Mouse (Mus musculus): ENCODE results near the gene 4921504E06Rik. TPM values are rescaled to one million over a fixed set of nuclear protein-coding genes. Genes with fewer than 3 reads are reported as not detected.

Gene 4921504E06Rik
- total RNA-seq (2021): not detected

DNA sequence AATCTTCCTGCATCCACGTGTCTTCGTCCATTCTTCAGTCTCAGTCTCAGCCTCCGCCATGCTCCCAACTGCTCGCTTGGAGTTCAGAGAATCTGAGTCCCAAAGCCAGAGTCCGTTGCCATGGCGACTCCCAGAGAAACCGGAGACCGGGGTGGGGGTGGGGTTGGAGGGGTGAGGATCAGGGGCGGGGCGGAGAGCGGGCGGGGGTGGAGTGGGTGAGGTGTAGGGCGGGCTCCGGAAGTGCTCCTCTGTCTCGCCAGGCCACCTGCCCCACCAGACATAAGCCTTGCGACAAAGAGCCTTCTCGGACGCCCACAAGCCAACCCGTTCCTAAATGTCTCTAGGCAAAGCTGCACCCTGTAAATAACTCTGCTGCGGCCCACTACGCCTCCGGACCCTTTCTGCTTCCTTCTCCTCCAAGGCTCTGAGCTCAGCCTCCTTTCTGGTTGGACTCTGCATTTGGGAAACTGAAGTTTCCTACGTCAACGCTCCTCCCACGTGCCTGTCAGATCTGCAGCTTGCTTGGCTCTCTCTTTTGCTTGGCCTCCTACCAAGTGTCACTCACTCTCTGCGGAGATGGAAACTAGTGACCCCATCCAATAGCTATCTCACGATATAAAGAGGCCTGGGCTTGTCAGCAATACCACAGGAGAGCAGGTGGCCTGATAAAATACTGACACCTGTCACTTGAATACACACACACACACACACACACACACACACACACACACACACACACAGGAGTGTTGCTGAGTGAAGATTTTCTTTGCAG lies at the start of gene 4921504E06Rik:
4921504E06Rik (minus strand) TSS at position 94 of the 772 bp plus-strand sequence.
- peak; percentile 87 for DNase-seq
- intact Hi-C loops (cut with DNase I): no loop called here

DNA sequence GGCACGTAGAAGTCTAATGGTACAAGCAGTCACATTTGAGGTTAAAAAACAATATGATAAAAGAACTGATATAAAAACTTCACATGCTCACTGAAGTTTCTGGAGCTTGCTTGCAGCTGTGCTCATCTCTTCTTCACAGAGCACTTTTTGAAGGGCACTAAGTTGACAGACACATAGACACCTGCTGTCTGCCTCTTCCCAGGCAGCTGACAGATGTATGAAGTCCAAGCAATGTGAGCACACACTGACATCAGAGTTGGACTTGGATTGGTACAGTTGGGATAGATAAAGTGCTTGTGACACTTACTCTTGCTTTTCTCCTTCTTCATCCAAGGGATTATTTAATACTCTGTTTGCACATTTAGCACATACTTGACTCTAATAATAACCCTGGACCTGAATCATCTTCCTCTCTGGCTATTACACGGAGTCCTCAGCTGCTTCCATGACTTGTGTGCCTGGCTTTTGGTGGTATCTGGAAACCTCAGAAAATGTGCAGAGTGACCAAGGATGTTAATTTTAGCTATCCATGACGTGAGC lies 47.7 kb upstream of the 4921504E06Rik start:
- DNase-seq: no peak
- intact Hi-C loops (cut with DNase I): no loop called here

DNA sequence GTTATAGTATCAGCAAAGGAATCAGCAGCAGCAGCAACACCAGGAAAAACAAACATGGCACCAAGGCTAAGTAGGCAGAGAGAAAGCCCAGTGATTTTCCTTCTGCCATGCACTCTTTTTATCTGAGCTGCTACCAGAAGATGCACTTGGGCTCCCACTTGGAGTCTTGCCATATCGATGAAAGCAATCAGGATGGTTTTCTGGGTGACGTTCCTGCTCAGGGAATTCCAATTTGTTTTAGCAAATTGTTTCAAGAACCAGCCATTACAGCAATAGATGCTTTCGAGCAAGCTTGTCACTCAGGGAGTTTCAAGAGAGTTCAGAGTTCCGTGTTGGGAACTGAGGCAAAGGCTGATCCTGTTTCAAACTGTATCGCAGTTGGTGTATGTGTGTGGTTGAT lies 47.1 kb upstream of the 4921504E06Rik start:
- DNase-seq: no peak
- intact Hi-C loops (cut with DNase I): no loop called here

DNA sequence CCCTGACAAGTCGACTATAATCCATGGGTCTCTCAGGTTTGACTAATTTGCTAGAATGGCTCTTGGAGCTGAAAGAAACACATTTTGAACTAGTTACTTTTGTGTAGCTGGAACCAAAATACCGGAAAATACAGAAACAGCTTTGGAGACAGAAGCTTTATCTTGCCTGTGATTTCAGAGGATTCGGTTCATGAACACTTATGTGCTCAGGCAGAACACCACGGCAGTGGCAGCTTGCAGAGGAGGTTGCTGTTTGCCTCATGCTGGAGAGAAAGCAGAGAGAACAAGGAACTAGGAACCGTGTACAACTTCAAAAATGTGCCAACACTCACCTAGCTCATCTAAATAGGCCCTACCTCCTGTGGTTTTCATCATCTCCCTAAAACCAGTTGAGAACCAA lies 46.1 kb upstream of the 4921504E06Rik start:
- DNase-seq: no peak
- intact Hi-C loops (cut with DNase I): no loop called here

DNA sequence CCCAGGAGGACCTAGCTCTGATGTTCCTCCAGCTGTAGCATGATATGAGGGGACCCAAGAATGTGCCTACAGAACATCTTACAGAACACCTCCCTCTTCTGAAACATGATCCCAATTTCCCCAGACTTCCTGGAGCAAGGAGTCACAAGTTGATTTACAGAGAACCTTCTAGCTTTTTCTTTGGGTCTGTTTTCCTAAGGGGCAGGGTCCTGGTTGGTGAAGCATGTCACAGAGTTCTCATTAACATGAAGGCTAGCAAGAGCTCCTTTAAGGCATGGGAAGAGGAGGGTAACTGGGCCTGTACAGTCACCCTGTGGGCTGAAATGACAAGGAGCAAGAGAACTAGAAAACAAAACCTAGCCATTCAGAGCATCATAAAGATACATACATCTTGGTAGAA lies 43.3 kb upstream of the 4921504E06Rik start:
- intact Hi-C loops (cut with DNase I): no loop called here
- DNase-seq: no peak

DNA sequence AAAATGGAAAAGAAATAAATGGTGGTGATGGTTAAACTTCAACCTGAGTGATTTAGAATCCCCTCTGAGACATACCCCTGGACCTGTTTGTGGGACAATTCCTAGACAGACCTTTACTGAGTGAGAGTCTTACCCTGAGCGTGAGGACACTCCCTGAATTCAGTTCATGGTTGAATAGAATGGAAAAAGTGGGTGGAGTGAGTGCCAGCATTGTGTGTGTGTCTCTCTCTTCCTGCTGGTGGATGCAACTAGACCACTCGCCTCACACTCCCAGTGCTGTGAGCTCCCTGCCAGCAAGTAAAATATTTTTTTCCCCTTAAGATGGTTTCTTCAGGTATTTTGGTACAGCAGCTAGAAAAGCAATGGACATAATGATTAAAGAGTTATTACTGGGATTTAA lies 42.7 kb upstream of the 4921504E06Rik start:
- DNase-seq: no peak
- intact Hi-C loops (cut with DNase I): no loop called here

DNA sequence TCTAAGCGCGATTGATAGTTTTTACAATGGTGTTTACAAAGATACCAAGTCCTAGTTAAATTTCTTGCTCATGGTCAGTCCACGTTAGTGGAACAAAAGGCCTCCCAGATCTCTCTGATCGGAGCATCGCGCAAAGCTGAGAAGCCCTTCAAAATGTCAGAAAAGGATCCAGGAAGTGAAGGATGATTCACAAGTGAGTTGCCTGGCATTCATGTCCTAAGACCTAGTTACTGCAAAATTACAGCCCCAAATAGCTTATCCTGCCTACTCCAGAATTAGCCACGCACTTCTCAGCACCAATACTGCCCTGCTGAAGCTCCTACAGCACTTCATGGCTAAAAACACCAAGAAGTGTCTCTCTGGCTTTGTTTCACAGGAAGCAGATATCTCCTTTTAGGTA lies 41.1 kb upstream of the 4921504E06Rik start:
- DNase-seq: no peak

DNA sequence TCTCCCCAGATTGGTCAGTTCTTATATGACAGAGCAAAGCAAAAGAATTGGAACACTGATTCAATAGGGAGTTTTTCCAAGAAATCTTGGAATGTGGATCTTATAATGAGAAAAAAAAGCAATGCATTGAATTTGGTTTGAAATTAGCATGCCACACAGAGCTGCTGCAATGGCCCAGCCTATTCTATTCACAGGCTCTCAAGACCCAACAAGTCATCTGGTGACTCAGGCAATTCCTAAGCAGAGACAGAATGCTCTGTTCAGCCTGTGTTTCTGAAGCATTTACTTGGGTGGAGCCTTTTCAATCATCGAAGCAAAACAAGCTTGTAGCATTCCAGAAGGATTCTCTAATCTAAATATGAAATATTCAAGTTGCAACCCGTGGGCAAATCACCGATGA lies 26.1 kb upstream of the 4921504E06Rik start:
- intact Hi-C loops (cut with DNase I): no loop called here
- DNase-seq: no peak

More for the DNA sequence above, 41.1 kb upstream of the 4921504E06Rik start:
- intact Hi-C loops (cut with DNase I): no loop called here

DNA sequence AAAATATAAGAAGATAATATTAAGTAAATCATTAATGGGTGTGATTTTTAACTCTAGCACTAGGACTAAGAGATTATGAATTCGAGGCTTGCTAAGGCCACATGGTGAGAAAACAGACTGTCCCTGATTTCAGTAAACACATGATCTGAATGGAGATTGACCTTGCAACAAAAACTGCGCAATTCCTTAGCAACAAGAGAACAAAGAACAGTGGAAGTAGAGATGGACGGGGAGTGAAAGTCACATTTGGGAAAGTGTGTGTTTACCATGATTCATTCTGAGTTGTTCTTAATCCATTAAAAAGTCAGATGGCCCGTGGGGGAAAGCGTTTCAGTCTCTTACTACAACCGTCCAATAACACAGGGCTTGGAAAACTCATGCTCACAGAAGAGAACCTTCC lies 25.5 kb upstream of the 4921504E06Rik start:
- intact Hi-C loops (cut with DNase I): no loop called here
- DNase-seq: no peak

DNA sequence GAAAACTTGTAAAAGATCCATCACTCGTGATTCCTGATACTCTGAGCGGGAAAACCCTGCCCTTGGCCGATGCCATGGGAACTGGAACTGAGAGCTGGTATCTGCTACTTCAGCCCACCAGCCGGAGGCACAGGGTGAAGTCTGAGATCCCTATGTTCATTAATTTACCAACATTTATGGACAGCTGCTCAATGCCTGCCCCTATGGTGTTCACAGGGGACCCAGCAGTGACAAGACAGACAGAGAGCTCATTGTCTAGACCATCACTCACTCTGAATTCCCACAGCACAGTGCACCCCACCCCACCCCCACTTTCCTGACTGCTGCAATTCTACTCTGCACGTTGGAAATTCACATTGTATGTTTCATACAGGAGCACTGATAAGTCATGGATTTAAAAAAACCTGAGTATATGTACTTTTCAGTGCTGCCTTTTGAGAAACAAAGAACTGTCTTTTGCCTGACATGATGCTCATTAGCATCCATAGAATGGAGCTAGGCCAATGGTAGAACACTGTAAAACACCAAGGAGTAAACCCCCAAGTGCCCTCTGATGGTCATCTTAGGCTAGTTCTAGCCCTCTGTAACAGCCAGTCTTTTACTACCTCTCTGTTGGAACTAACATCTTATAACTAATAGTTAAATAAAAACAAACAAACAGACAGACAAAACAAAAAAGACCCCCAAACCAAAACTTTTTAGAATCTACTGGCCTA lies 8.6 kb upstream of the 4921504E06Rik start:
- intact Hi-C loops (cut with DNase I): no loop called here
- DNase-seq: peak; percentile 18

DNA sequence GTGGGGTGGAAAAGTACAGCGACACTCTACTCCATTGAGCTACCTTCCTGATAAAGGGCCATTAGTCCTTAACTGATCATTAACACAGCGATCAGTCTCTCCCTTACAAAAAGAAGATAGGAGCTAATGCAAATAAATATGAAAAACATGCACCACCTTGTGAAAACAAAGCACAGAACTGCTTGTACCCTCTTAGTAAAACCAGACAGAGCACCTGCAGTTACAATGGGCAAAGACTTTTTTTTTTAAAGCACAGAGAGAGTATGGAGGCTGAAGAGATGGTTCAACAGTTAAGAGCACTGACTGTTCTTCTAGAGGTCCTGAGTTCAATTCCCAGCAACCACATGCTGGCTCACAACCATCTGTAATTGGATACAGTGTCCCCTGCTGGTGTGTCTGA lies 6.9 kb upstream of the 4921504E06Rik start:
- intact Hi-C loops (cut with DNase I): no loop called here
- DNase-seq: no peak

DNA sequence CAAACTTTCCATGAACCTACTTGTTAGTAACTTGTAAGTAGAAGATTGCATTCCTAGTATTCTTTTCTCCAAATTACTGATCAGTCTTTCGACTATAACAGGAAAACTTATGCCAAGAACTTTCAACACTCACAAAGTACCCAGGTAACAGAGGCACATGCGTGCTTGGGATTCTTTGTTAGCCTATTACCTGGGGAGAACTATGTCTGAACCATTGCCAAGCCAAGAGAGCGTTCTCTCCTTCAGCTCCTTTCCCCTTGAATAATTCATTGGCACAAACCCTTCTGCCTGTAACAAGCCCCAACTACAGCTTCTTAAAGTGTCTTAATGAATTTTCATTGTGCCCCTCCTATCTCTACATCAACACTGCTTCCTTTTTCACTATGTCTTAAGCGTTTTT lies 6.4 kb upstream of the 4921504E06Rik start:
- intact Hi-C loops (cut with DNase I): no loop called here
- no peak for DNase-seq

DNA sequence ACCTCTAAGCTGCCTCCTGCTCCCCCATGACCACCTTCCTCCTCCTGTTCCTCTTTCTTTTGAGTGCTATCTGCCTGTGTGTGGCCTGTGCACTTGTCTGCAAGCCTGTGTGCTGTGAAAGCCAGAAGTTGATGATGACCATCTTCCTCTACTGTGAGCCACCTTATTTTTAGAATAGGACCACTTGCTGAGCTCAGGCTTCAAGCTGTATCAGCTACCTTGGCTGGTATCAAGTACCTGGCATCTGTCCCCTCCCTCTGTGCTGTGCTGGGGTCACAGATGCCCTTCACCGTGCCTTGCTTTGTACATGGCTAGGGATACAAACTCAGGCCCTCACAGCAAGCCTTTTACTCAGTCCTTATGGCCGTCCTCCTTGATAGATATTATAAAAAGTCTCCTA lies 2.3 kb downstream of the 4921504E06Rik start:
- intact Hi-C loops (cut with DNase I): no loop called here
- no peak for DNase-seq

DNA sequence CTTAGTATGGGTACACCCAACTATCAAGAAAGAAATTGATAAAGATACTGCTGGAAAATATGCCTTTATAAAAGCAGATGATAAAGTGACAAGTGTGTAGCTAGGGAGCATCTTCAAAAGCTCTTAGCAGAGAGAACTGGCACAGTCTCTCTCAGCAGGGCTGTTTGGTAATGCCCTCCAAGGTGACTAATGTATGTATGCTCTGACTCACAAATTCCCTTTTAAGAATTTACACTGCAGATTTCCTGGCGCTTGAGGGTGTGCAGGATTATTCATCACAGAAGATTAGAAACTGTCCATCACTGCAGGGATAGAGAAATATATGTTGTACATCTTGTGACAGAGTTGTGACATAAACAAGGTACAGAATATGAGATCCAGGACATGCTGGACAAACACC lies 12.8 kb downstream of the 4921504E06Rik start:
- intact Hi-C loops (cut with DNase I): no loop called here

DNA sequence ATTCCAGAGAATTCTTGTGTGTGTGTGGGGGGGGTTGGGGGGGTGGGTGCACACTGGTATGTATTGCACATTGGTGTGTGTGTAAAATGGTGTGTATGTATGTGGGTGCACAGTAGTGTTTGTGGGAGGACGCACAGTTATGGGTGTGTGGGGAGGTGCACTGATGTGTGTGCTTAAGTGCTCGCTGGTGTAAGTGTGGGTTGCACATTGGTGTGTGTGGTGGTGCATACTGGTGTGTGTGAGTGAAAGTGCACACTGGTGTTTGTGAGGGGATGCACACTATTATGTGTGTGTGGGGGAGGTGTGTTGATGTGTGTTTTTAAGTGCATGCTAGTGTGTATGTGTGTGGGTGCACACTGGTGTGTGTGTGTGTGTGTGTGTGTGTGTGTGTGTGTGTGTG lies 24.3 kb downstream of the 4921504E06Rik start:
- DNase-seq: no peak
- intact Hi-C loops (cut with DNase I): loop anchor here (10.0 kb wide), 2 partner anchors 965 to 1255 kb away; no protein-coding TSS in a partner anchor

More for the DNA sequence above, 12.8 kb downstream of the 4921504E06Rik start:
- DNase-seq: no peak

DNA sequence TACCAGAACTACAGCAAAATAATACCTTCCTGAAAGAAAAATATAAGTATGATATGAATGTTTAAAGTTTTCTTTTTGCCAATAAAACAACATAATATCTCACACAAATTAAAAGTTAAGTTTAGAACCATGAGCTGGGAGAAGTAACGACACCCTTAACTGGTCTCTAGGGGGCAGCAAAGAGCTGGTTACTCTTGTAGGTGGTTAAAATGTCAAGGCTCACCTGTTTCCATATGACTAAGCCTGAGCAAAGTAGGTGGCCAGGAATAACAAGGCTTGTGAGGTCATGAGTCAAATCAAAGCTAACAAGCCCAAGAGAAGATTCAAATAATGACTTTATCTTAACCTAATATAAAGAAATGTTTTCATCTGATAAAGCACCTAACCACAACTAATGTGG lies 24.9 kb downstream of the 4921504E06Rik start:
- DNase-seq: peak; percentile 30
- intact Hi-C loops (cut with DNase I): loop anchor here (10.0 kb wide), 2 partner anchors 966 to 1256 kb away; no protein-coding TSS in a partner anchor

DNA sequence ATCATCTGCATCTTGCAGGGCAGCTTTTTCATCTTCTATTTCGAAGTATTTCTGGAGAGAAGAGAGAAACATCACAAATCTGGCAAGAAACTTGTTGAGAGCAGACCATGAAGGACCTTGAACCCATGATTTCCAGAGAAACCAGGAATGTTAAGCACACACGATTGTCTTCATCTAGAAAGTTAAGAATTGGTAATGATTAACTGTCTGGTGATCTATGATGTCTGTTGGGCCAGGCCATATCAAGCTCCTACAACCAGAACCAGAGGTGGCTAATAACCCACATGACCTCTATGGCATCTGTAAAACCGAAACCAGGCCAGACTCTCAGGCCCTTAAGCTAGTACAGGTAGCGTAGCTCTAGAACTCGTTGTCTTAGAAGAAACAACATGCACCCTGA lies 29.6 kb downstream of the 4921504E06Rik start:
- intact Hi-C loops (cut with DNase I): loop anchor here (5.0 to 10.0 kb wide), 3 partner anchors 133 to 1261 kb away; partner anchors contain the start of gene Otud1
- no peak for DNase-seq

DNA sequence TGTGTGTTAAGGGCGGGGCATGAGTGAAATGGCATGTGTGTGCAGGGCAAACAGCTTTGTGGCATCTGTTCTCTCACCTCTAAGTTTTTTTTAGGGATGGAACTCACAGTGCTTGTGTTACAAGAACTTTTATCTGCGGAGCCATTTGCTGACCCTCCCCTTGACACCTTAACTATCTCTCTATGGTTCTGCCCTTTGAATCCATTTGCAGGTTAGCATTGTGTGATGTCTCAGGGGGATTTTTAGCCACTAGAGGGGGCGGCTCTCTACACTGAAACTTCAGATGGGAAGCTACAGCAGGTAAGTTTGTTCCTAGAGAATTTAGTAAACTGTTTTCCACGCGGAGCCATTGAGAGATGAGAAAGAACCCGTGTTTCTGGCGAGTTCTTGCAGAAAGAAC lies 32.1 kb downstream of the 4921504E06Rik start:
- DNase-seq: peak; percentile 8
- intact Hi-C loops (cut with DNase I): loop anchor here (5.0 to 10.0 kb wide), 3 partner anchors 136 to 1263 kb away; partner anchors contain the start of gene Otud1

DNA sequence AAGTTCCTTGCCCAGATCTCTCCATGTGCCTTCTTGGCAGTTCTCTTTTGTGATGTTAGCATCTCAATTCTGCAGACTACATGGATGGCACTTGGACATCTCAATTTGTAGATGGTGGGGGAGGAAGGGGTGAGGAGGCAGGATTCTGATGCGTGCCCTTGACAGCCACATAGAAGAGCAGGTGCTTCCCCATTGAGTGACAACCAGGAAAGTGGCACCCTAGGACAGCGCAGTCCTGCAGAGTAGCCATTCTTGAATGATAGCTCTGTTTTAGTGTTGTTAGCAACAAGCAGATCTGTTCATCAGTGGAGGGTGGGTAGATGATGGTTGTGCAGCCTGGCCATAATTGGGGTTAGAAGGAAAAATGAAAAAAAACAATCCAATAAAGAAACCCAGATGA lies 33.1 kb downstream of the 4921504E06Rik start:
- intact Hi-C loops (cut with DNase I): loop anchor here (5.0 to 10.0 kb wide), 3 partner anchors 137 to 1264 kb away; partner anchors contain the start of gene Otud1
- no peak for DNase-seq

DNA sequence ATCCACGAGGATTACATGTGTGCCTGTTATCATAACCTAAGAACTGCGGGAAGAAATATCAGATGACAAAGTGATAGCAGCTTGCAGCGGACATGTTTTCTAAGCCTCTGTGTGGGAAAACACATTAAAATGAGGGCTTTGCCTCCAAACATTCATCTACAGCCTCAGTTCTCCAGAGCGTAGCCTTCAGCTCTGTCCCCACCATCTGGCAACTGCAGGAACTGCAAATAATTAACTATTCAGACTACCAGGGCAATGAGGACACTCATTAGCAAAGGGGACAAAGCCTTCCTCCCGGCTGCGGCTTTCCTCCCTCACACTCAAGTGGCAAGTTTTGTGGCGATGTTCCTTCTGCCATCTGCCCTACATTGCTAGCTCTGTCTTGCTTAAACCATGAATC lies 33.9 kb downstream of the 4921504E06Rik start:
- intact Hi-C loops (cut with DNase I): loop anchor here (2.0 to 10.0 kb wide), 4 partner anchors 105 to 1265 kb away; partner anchors contain the start of gene Otud1
- peak; percentile 64 for DNase-seq

DNA sequence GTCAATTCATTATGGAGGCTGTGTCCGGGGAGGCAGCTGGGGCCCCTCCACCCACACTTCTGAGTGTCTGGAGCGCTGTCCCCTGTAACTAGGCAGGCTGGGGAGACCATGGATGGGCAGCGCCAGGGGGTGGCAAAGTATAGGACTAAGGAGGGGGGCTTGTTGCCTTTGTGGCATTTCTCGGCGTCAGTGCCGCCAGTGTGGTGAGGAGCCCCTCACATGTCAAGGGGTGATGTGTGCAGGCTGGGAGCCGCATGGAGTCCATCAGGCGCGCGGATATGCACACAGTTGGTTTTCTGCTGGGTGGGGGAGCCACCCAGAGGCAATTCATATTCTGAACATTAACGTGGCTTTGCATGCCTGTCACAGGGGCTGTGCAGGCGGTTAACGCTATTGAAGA lies 35.8 kb downstream of the 4921504E06Rik start:
- DNase-seq: peak; percentile 24
- intact Hi-C loops (cut with DNase I): loop anchor here (2.0 kb wide), 1 partner anchor 103 kb away; no protein-coding TSS in a partner anchor
